ENCODE assay signal across 15 mouse cellular contexts in genomic region chr6:32894100-32894499, GRCm38 (mm10).
"Had no signal": no experiment of that assay in that cellular context is flagged by ENCODE, and none has a peak within 500 bp of the region (broad histone marks: within the 10 kb centered on the region; RNA-seq: fewer than 3 reads in every experiment).

No protein-coding gene starts in this region.

- H3K9ac ChIP-seq: limb, embryonic 12.5 days; lung, embryonic 14.5 days; neural tube, embryonic 13.5 days; stomach, embryonic 15.5 days had no signal

- DNase-seq: kidney, adult 8-10 months; kidney, postnatal 25 days; layer of hippocampus, adult 9-11 months; lung, embryonic 14.5 days; lung, postnatal 10 days; lung, postnatal 4 days; right cerebral cortex, postnatal 14 days; thymus, postnatal 14 days had no signal

- H3K27me3 ChIP-seq: limb, embryonic 12.5 days; neural tube, embryonic 13.5 days; stomach, embryonic 15.5 days had no signal

- H3K4me3 ChIP-seq: limb, embryonic 12.5 days; neural tube, embryonic 13.5 days; stomach, embryonic 15.5 days had no signal

- ATAC-seq: hindbrain, embryonic 16.5 days; inflammation-experienced regulatory T-cells, adult 6 months; midbrain, embryonic 16.5 days had no signal

- H3K9me3 ChIP-seq: limb, embryonic 12.5 days; neural tube, embryonic 13.5 days; stomach, embryonic 15.5 days had no signal

- H3K4me1 ChIP-seq: stomach, embryonic 15.5 days had no signal

- H3K27ac ChIP-seq: limb, embryonic 12.5 days; neural tube, embryonic 13.5 days; stomach, embryonic 15.5 days had no signal

- H3K36me3 ChIP-seq: limb, embryonic 12.5 days; neural tube, embryonic 13.5 days; stomach, embryonic 15.5 days had no signal

- H3K4me2 ChIP-seq: limb, embryonic 12.5 days; lung, embryonic 14.5 days; midbrain, embryonic 11.5 days; neural tube, embryonic 13.5 days; stomach, embryonic 15.5 days had no signal
